Mouse (Mus musculus) adipocyte (in vitro differentiated cells): ENCODE results near the gene Nelfa.
"Not testable (repeated sequence)": the region's sequence is repeated elsewhere in the genome, so short reads cannot be mapped to it uniquely, and the experiment has no call there.

Experiments
- DNase-seq: peaks from one replicate; pipeline ENCODE4 v3.0.0-alpha.2; 2016; ENCODE audit warnings: low spot score

The Nelfa gene

DNA sequence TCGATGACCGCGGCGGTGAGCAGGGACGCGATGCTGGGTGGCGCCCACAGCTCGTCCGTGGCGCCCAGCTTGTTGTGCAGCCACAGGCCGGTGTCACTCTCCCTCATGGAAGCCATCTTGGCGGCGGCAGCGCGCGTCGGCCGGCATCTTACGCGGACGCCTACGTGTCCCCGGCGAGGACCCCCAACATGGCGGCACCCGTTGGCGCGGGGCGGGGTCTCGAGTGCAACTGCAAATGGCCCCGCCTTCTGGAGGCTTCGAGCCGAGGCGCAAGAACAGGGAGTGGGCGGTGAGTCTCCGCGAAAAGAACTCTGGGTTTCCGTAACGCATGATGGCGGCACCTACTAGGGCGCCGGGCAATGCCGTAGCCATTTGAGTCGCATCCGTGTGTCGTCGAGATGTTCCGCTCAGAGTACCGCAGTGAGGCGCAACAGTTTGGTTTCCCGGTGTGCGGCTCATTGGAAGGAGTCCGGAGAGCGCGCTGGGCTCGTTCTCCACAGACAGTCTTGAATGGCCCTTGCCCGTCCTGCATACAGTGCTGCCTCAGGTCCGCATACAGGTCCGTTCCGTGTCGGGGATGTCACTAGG, at the start of gene Nelfa:
Gene Nelfa (minus strand): TSS at position 294 of the 588 bp plus-strand sequence.
- peak; percentile 99 for DNase-seq

GRCm38 (mm10) chr5:33983309-33984121, 47.3 kb upstream of the Nelfa start, which contains the start of gene Gm1673:
TSS of gene Gm1673 (plus strand) at chr5:33983433.
- peak; percentile 58 for DNase-seq

DNA sequence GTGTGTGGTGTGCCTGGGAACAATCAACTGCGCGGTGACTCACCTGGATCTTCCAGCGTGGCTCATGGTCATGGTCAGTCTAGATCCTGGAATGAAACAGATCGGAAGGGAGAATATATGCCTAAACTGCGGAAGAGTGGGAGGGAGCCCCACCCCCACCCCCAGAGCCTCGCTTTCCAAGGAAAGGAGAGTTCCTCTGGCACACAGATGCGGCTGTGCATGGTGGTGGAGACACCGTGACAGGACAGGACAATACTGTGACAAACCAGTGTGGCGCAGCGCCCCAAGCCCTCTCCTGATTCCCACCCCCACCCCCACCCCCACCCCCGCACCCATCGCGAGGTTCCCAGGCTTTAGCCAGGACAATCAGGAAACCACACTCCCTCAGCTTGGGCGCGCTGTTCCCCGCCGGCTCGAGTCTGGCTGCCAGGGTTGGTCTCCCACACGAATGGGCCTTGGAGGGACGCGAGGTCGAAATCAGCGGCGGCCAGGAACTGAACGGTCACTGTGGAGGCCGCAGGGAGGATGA, 46.6 kb upstream of the Nelfa start:
- DNase-seq: no peak

DNA sequence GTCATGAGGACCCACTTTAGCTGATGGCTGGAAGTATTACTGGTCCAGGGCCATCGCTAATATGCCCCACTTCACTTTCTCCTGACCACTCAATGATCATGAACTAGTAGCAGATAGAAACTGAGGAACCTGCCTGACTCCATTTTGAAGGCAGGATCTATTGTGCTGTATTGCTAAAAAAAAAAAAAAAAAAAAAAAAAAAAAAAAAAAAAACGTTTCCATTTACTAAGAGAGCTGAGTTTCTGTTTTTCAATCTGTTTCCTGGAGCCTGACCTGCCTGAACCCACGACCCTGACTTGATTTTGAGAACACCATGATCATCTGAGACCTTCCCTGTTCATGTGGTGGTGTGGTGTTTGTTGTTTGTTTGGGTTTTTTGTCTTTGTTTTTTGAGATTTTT, 40.1 kb upstream of the Nelfa start:
- DNase-seq: no peak

DNA sequence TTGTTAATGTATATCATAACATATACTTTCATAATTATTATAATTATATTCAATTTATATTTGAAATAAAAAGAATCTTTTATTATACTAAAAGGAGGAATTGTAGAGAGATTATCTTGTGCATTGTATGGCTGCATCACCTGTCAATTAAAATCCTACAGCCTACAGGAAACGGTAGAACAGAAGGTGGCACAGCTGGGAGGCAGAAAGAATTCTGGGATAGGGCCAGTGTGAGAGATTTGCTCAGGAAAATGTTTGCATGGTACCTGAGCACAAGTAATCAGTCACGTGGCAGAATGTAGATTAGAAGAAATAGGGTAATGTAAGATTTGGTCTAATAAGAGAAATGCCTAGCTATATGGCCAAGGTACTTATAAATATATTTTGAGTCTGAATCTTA, 38.5 kb upstream of the Nelfa start:
- DNase-seq: no peak

DNA sequence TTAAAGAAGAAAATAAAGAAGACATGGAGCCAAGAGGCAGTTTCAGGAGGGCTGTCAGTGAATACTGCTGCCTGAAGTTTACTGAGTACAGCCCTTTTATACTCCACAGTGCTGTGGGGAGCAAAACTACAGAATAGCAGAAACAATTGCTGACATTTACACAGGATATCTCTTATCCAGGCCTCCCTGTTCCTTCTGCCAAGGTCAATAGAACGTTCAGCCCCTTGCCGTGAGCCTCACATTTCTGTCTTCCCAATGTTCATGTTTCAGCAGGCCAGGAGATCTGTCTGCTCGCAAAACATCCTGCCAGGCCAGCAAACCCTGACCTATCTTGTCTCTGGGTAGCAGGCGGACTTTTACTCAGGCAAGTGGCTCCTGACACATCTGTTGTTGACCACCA, 23.2 kb upstream of the Nelfa start:
- peak; percentile 22 for DNase-seq

DNA sequence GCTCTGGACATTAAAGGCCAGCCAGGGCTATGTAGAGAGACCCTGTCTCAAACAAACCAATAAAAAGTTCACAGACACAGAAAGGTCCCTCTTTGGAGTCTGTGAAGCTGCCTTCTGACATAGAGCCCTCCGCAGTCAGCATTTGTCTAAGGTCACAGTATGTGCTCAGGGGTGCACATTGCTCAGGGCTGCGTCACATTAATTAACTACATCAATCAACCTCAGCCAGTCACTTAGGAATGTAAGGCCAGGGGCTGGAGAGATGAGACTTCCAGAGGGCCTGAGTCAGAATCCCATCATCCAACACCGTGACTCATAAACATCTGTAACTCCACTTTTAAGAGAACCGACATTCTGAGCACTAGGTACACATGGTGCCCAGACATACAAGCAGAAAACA, 19.7 kb upstream of the Nelfa start:
- DNase-seq: no peak

DNA sequence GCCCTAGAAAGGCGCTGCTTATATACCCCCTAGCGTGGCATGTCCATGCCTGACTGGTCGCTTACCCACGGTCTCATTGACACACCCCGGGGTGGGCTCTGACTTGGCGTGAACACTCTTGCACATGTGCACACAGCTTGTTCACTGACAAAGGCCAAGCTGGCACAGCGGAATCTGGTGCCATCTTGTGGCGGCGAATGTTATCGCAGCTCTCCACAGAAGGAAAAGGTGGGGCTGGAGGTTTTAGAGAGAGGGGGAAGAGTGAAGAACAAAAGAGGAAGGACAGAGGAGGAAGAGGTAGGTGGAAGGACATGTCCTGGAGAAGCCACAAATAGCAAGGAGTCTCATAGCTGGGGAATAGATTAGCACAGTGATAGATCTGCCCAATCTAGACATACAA, 18.1 kb upstream of the Nelfa start:
- no peak for DNase-seq

- DNase-seq: no peak
Measured at GRCm38 (mm10) chr5:33953471-33954185, 17.4 kb upstream of the Nelfa start.

DNA sequence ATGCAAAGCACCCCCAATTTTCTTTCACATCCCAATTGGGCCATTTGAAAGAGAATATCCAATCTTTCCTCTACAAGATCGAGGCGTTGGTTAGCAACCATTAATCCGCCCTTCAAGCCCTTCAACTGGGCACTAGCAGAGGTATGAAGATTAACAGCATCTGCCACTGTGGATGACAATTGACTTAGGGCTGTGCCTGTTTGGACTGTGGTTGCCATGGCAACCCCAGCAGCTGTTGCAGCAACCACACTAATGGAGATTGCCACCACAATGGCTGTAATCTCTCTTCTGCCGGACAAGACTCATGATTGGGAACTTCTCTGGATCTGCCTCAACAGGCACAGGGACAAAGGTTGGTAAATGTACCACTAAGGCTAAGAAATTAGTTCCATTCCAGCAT, 12.1 kb upstream of the Nelfa start:
- no peak for DNase-seq

DNA sequence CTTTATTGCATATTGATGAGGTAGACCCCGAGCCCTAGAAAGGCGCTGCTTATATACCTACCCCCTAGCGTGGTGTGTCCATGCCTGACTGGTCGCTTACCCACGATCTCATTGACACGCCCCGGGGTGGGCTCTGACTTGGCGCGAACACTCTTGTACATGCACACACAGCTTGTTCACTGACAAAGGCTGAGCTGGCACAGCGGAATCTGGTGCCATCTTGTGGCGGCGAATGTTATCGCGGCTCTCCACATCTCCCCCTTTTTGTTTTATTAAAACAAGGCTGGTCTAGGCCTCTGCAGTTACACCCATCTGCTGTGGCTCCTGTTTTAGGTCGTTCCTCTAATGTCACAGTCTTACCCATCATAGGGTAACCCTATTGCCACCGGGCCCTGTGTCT, 10.8 kb upstream of the Nelfa start:
- not testable (repeated sequence) for DNase-seq

DNA sequence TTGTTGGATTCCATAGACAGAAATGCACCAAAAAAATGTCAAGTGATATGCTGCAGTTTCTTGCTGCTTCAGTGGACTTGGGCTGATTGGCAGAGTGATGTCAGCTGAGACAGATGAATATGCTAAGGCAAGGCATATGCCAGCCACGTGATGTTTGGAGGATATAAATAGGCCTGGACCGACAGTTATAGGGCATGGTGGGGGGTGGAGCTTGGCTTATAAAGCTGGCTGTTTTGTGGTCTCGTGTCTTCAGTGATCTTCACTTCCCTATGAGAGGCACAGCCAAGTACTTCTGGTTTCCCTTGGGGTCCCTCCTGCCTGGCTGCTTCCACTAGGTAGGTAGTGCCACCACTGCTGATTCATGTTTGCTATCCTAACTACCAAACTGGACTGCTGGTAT, 2.2 kb upstream of the Nelfa start:
- no peak for DNase-seq

DNA sequence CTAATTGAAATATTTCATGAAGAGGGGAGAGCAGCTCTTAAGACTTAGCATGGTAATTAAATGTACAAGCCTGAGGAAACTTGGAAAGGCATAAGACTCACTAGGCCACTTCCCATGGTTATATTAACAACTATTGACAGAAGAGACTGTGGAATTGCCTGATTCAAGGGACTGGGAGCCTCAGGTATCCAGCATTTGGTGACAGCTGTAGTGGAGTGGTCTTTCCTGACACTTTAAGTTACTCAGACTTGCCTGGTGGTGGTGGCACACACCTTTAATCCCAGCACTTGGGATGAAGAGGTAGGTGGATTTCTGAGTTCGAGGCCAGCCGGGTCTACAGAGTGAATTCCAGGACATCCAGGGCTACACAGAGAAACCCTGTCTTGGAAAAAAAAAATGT, 1.0 kb upstream of the Nelfa start:
- no peak for DNase-seq

DNA sequence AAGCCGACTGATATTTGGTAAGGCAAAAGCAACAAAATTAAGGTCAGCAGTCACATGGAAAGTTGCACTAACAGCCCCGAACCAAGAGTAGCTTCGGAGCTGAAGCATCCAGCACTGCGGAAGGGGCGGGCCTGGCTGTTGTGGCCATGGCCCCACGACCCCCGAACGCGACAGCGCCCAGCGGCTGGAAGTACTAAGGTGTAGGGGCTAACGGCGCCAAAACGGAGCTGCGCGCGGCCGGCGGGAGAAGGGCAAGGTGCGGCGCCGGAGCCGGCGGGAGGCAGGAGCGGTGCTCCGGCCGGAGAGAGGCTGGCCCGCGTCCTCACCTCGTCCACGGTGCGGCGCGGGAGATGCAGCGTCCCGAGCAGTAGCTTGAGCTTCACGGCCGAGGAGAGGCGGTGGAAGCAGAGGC, 507 bp downstream of the Nelfa start:
- no peak for DNase-seq

GRCm38 (mm10) chr5:33934877-33935276, 1.3 kb downstream of the Nelfa start:
- DNase-seq: no peak

DNA sequence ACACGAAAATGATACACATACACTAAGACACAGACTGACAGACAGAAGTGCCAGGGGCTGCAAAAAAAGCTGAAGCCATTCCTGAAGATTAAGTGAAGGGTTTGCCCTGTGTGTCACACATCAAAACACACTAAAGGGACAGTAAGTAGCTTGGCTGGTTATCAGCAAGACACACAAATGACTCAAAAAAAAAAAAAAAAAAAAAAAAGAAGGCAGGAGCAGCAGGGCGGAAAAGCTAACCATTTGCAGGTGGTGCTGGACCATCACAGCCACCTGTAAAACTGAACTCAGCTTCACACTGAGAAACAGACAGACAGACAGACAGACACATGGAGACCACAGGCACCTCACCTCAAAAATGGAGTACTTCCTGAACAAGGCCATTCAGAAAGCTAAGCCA, 2.1 kb downstream of the Nelfa start:
- DNase-seq: no peak

DNA sequence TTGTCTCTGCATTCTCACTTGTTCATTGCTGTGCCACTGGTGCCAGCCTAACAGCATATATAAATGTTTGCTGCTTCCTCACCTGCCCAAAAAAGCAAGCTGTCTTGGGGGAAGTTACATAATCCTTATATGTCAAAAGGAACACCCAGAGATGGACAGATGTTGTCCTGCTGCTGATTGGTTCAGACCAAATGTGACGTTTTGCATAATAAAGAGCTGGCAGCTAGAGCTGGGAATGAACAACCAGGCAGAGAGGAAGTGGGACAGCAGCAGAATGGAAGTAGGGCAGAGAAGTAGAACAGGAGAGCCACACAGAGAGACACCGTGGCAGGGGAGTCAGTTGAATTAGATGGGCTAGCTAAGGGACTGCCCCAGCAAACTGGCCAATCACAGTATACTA, 3.8 kb downstream of the Nelfa start:
- DNase-seq: no peak

DNA sequence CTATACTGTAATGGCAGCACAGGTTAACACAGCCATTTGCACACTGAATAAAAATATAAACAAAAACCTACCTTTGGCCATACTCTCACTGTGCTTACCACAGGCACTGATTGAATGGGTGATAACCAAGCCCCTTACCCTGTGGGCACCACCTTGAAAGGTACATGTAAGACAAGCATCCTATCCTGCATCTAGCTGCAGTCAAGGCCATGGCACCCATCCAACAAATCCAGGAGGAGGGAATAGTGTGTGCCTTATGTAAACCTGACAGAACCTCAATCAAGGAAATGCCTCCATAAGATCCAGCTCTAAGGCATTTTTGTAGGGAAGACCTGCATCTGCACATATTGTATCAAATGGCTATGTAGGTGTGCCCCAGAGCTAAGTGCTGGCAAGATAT, 10.0 kb downstream of the Nelfa start:
- DNase-seq: no peak

GRCm38 (mm10) chr5:33922566-33922965, 13.6 kb downstream of the Nelfa start:
- no peak for DNase-seq

DNA sequence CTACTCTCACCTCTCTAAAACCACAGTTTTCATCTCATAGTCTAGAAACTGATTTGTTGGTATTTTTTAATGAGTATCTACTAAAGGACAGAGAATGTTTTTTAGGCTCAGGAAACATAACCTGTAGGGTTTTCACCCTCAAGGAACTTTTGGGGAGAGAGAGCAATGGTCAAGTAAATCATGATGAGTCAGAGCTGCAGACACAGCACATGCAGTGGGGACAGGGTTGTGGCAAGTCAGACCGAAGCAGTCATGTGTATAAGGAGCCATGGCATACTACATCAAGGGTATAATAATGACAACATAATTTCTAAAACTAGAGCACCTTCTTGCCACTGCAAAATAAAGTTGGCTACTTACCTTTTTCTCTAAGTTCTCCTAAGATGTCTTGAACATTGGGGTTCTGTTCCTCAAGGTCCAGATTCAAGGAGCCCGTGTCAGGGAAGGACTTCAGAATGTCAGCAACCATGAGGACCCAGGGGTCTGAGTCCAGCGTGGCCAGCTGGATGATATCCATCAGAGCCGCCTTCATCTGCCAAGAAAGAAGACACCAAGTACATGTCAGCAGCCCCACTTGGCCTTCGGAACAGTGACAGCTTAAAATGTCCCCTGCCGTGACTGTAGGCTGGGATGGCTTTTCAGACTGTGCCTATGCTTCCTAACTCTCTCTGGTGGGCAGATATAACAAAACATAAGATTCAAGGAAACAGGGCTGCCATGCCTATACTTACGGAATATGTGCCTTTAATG, 14.6 kb downstream of the Nelfa start:
- no peak for DNase-seq

- DNase-seq: no peak
Measured at GRCm38 (mm10) chr5:33920924-33921323, 15.3 kb downstream of the Nelfa start.

GRCm38 (mm10) chr5:33920037-33920436, 16.2 kb downstream of the Nelfa start:
- no peak for DNase-seq
